Mouse (Mus musculus) stomach, embryonic 14.5 days (tissue): Measurements from ENCODE around the gene Cd2. TPM values are rescaled to one million over a fixed set of nuclear protein-coding genes. Genes with fewer than 3 reads are reported as not detected.

Source experiments
- ATAC-seq: fragments of 200-750 bp; cut with Nextera tagmentation; 2 replicates; pipeline ENCODE4 v1.8.0; 2017; ENCODE audit warnings: low read depth, moderate TSS enrichment; ENCODE audit not compliant: insufficient number of reproducible peaks, insufficient read depth, low FRiP score
- H3K27ac ChIP-seq: fragments of 300-500 bp; sonication (generic); 2 replicates; pipeline ENCODE4 v1.5.1; 2014; ENCODE audit warnings: mild to moderate bottlenecking, low read length, moderate library complexity, mixed read lengths
- H3K27me3 ChIP-seq: fragments of 300-500 bp; sonication (generic); 2 replicates; pipeline ENCODE4 v1.6.1; 2014; ENCODE audit warnings: low read length, control low read depth, mixed read lengths; ENCODE audit not compliant: control insufficient read depth, insufficient read depth
- H3K36me3 ChIP-seq: fragments of 300-500 bp; sonication (generic); 2 replicates; pipeline ENCODE4 v1.6.1; 2014; ENCODE audit warnings: mild to moderate bottlenecking, control low read depth, low read length, moderate library complexity, mixed read lengths; ENCODE audit not compliant: control insufficient read depth, insufficient read depth
- H3K4me1 ChIP-seq: fragments of 300-500 bp; sonication (generic); 2 replicates; pipeline ENCODE4 v1.6.1; 2014; ENCODE audit warnings: low read length, control low read depth, mixed read lengths; ENCODE audit not compliant: control insufficient read depth, insufficient read depth
- H3K4me2 ChIP-seq: fragments of 300-500 bp; sonication (generic); replicated peaks from 2 replicates; pipeline ENCODE4 v1.6.1; 2014; ENCODE audit warnings: low read depth, low read length, control low read depth
- H3K4me3 ChIP-seq: fragments of 300-500 bp; sonication (generic); 2 replicates; pipeline ENCODE4 v1.5.1; 2014; ENCODE audit warnings: low read depth, low read length, control low read depth
- H3K9ac ChIP-seq: fragments of 300-500 bp; sonication (generic); replicated peaks from 2 replicates; pipeline ENCODE4 v1.6.1; 2014; ENCODE audit warnings: low read depth, mild to moderate bottlenecking, control low read depth, low read length, moderate library complexity, mixed read lengths
- H3K9me3 ChIP-seq: fragments of 300-500 bp; sonication (generic); 2 replicates; pipeline ENCODE4 v1.6.1; 2016; ENCODE audit warnings: low read depth, low read length, control low read depth; ENCODE audit not compliant: control insufficient read depth
- WGBS: fragments of 180-500 bp; shearing (Covaris S2); extraction: QIAGEN DNeasy Blood & Tissue Kit; methylation state at CpG from one replicate; pipeline ENCODE4 v1.1.7; 2014; 5-methylcytosine and 5-hydroxymethylcytosine counted together
- polyA plus RNA-seq: library from polyadenylated mRNA; unstranded; fragments of >200 nt; fragmentation: Nextera tagmentation; extraction: Ambion mirVana; gene quantifications from 2 replicates; pipeline ENCODE4 v1.2.1, GENCODE M21; 2014

The Cd2 gene
- polyA plus RNA-seq, 1 experiment from 2014 or later: not detected

GRCm38 (mm10) chr3:101281841-101282240 is 5.9 kb downstream of the Cd2 start:
- no peaks in the 10 kb centered on the region for H3K36me3 ChIP-seq
- ATAC-seq: no peak
- H3K4me2 ChIP-seq: no peak overlapping the region
- no peak overlapping the region for H3K9ac ChIP-seq
- peaks cover 6% of the 10 kb centered on the region; the same call in 1 of the 2 replicates for H3K4me1 ChIP-seq
- H3K27ac ChIP-seq: no peak overlapping the region
- H3K9me3 ChIP-seq: no peaks in the 10 kb centered on the region
- 65% methylated on average over 4 of the region's 4 CpGs for WGBS
- no peaks in the 10 kb centered on the region for H3K27me3 ChIP-seq
- no peak overlapping the region for H3K4me3 ChIP-seq

GRCm38 (mm10) chr3:101280348-101281311 is 7.1 kb downstream of the Cd2 start:
- H3K4me1 ChIP-seq: peaks cover 6% of the 10 kb centered on the region; the same call in 1 of the 2 replicates
- WGBS: 47% methylated on average over 15 of the region's 15 CpGs
- no peak overlapping the region for H3K4me3 ChIP-seq
- H3K27ac ChIP-seq: no peak overlapping the region
- ATAC-seq: 0 out of 2 replicates have a peak, but pooled peaks have one; percentile 18
- H3K36me3 ChIP-seq: no peaks in the 10 kb centered on the region
- no peaks in the 10 kb centered on the region for H3K9me3 ChIP-seq
- H3K27me3 ChIP-seq: no peaks in the 10 kb centered on the region
- H3K4me2 ChIP-seq: no peak overlapping the region
- no peak overlapping the region for H3K9ac ChIP-seq

- Histone ChIP-seq H3K9me3 (no peaks in the 10 kb centered on the region), H3K4me3 (no peak overlapping the region), H3K36me3 (no peaks in the 10 kb centered on the region), H3K4me2 (no peak overlapping the region), H3K27me3 (no peaks in the 10 kb centered on the region), H3K4me1 (peaks cover 6% of the 10 kb centered on the region; the same call in 1 of the 2 replicates), H3K9ac (no peak overlapping the region), H3K27ac (no peak overlapping the region)
- no peak for ATAC-seq
- WGBS: 78% methylated on average over 10 of the region's 10 CpGs
These were observed 8.2 kb downstream of the Cd2 start for GRCm38 (mm10) chr3:101279561-101279960.

GRCm38 (mm10) chr3:101278396-101278795 is 9.3 kb downstream of the Cd2 start:
- no peak overlapping the region for H3K9ac ChIP-seq
- ATAC-seq: no peak
- no peak overlapping the region for H3K27ac ChIP-seq

DNA sequence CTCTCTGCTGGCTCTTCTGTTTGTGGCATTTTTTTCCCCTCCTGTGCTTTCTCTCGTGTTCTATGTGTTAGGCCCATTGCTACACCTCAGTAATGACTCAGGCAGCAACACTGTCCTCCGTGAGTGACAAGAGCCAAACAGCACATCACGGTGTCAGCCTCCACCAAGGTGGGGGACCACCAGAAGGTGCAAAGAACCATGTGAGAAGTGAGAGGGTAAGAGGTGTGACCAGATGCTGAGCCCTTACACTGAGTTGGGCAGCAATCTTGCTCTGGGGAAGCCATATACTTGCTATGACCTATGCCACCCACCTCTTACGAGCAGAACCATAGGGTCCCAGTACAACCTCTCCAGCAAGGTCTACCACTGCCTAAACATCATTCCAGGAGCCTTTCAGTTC is 9.9 kb downstream of the Cd2 start:
- no peaks in the 10 kb centered on the region for H3K27me3 ChIP-seq
- no peak overlapping the region for H3K27ac ChIP-seq
- peaks cover 6% of the 10 kb centered on the region; the same call in 1 of the 2 replicates for H3K4me1 ChIP-seq
- no peak for ATAC-seq
- WGBS: 81% methylated on average over 4 of the region's 4 CpGs
- H3K4me3 ChIP-seq: no peak overlapping the region
- H3K4me2 ChIP-seq: no peak overlapping the region
- H3K9ac ChIP-seq: no peak overlapping the region
- H3K36me3 ChIP-seq: no peaks in the 10 kb centered on the region
- H3K9me3 ChIP-seq: no peaks in the 10 kb centered on the region

More at GRCm38 (mm10) chr3:101278396-101278795, 9.3 kb downstream of the Cd2 start:
- 84% methylated on average over 5 of the region's 5 CpGs for WGBS
- peaks cover 6% of the 10 kb centered on the region; the same call in 1 of the 2 replicates for H3K4me1 ChIP-seq
- no peaks in the 10 kb centered on the region for H3K9me3 ChIP-seq
- no peak overlapping the region for H3K4me3 ChIP-seq
- H3K4me2 ChIP-seq: no peak overlapping the region
- H3K27me3 ChIP-seq: no peaks in the 10 kb centered on the region
- no peaks in the 10 kb centered on the region for H3K36me3 ChIP-seq

DNA sequence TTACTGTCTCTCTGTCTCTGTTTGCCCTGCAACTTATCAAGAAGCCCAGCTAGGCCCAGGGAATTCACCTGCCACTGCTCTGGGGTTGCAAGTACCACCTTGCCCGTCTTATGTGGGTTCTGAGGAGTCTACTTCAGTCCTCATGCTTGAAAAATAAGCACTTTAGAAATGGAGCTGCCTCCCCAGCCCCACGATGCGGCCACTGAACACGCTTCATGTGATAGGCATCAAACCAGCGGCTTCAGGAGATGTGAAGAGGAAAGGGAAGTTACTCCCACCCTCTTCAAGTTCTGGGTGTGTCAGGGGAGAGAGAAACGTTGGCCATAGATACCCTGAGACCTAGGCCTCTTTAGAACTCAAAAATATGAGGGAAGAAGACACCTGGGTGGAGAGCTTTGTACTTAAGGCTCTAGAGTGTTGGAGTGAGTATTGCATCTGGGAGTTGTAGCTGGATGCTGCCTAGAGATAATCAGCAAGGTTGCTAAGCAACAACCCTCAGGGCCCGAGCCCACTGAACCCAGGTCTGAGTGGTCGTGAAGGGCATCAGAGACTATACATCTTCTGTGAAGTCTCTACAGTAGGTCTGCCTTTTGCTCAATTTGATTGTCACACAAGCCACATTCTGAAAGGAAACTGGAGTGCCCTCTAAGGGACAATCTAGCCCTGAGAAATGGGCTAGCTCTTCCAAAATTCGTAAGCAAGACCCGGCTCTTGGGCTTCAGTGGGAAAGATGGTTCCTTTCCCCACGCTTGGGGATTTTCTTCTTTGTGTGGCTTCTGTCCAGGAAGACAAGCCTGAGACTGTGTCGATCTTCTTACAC is 11.0 kb downstream of the Cd2 start:
- H3K9me3 ChIP-seq: no peaks in the 10 kb centered on the region
- H3K27ac ChIP-seq: no peak overlapping the region
- 67% methylated on average over 12 of the region's 12 CpGs for WGBS
- peaks cover 6% of the 10 kb centered on the region; the same call in 1 of the 2 replicates for H3K4me1 ChIP-seq
- no peaks in the 10 kb centered on the region for H3K36me3 ChIP-seq
- no peak overlapping the region for H3K4me2 ChIP-seq
- H3K9ac ChIP-seq: no peak overlapping the region
- no peak for ATAC-seq
- no peak overlapping the region for H3K4me3 ChIP-seq
- no peaks in the 10 kb centered on the region for H3K27me3 ChIP-seq

- H3K4me2 ChIP-seq: no peak overlapping the region
- no peaks in the 10 kb centered on the region for H3K36me3 ChIP-seq
- no peak overlapping the region for H3K9ac ChIP-seq
- no peak for ATAC-seq
- H3K4me1 ChIP-seq: peaks cover 5% of the 10 kb centered on the region; the same call in 1 of the 2 replicates
- WGBS: 84% methylated on average over 16 of the region's 16 CpGs
- H3K27me3 ChIP-seq: no peaks in the 10 kb centered on the region
- no peaks in the 10 kb centered on the region for H3K9me3 ChIP-seq
- H3K27ac ChIP-seq: no peak overlapping the region
- H3K4me3 ChIP-seq: no peak overlapping the region
These were observed 12.0 kb downstream of the Cd2 start for GRCm38 (mm10) chr3:101275636-101276300.

DNA sequence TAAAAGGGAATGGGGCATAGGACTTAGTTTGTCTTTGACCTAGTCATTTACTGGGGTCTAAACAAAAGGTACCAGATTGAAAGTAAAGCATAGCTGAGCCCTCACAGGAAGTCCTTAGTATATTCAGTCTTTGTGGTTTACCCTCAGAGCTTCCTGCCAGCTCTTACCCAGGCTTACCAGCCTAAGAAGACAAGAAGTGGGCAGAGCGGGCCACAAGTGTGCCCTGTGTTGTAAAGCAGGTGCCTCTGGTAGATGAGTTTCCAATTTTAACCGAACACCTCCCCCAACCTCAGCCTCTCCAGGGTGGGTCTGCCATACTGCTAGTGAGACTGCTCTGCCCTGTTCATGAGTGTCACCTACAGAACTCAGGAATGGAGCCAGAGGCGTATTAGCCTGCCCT is 12.9 kb downstream of the Cd2 start:
- Histone ChIP-seq H3K9me3 (no peaks in the 10 kb centered on the region), H3K4me3 (no peak overlapping the region), H3K4me1 (no peaks in the 10 kb centered on the region), H3K27me3 (no peaks in the 10 kb centered on the region), H3K9ac (no peak overlapping the region), H3K4me2 (no peak overlapping the region), H3K27ac (no peak overlapping the region), H3K36me3 (no peaks in the 10 kb centered on the region)
- ATAC-seq: no peak
- WGBS: 89% methylated on average over 3 of the region's 3 CpGs
